Mouse (Mus musculus) thymus, adult 2 months (tissue): ENCODE data around the gene Mypn. TPM values are rescaled to one million over a fixed set of nuclear protein-coding genes. Genes with fewer than 3 reads are reported as not detected.

Experiments used
- DNase-seq: peaks from one replicate; pipeline ENCODE4 v3.0.0; 2021
- H3K27ac ChIP-seq: fragments of 200-500 bp; 2 replicates; pipeline ENCODE4 v1.5.1; 2012; ENCODE audit warnings: low read length, control low read depth; ENCODE audit not compliant: control insufficient read depth, insufficient read depth
- H3K27me3 ChIP-seq: fragments of 200-500 bp; 2 replicates; pipeline ENCODE4 v1.6.1; 2012; ENCODE audit warnings: mild to moderate bottlenecking, low read length, moderate library complexity, mixed read lengths; ENCODE audit not compliant: control insufficient read depth, insufficient read depth
- H3K36me3 ChIP-seq: fragments of 200-500 bp; 2 replicates; pipeline ENCODE4 v1.6.1; 2012; ENCODE audit warnings: mild to moderate bottlenecking, low read length, moderate library complexity; ENCODE audit not compliant: control insufficient read depth, insufficient read depth
- H3K4me1 ChIP-seq: fragments of 200-500 bp; replicated peaks from 2 replicates; pipeline ENCODE4 v1.6.1; 2012; ENCODE audit warnings: low read length; ENCODE audit not compliant: control insufficient read depth, insufficient read depth
- H3K4me3 ChIP-seq: fragments of 200-500 bp; 2 replicates; pipeline ENCODE4 v1.5.1; 2012; ENCODE audit warnings: mild to moderate bottlenecking, low read length, control low read depth, moderate library complexity; ENCODE audit not compliant: control insufficient read depth, insufficient read depth
- CTCF ChIP-seq: fragments of 200-500 bp; IDR thresholded peaks from 2 replicates; pipeline ENCODE4 v1.5.1; 2012; ENCODE audit warnings: mild to moderate bottlenecking, control low read depth, low read length, moderate library complexity, borderline replicate concordance; ENCODE audit not compliant: control insufficient read depth, poor library complexity, insufficient read depth; ENCODE audit errors: extremely low read depth
- POLR2A ChIP-seq: fragments of 200-500 bp; IDR thresholded peaks from 2 replicates; pipeline ENCODE4 v1.6.1; 2012; ENCODE audit warnings: mild to moderate bottlenecking, low read length, control low read depth, moderate library complexity; ENCODE audit not compliant: control insufficient read depth, poor library complexity, insufficient read depth; ENCODE audit errors: extremely low read depth
- WGBS: fragments of 180-500 bp; shearing (Covaris S2); methylation state at CpG from one replicate; pipeline ENCODE4 v1.1.7; 2018; 5-methylcytosine and 5-hydroxymethylcytosine counted together
- polyA plus RNA-seq: library from polyadenylated mRNA; depleted of rRNA; stranded (reverse); fragments of >200 nt; gene quantifications from 2 replicates; pipeline ENCODE4 v1.2.3, GENCODE M21; 2012

The Mypn gene
- polyA plus RNA-seq, 1 experiment: 0.98 TPM

DNA sequence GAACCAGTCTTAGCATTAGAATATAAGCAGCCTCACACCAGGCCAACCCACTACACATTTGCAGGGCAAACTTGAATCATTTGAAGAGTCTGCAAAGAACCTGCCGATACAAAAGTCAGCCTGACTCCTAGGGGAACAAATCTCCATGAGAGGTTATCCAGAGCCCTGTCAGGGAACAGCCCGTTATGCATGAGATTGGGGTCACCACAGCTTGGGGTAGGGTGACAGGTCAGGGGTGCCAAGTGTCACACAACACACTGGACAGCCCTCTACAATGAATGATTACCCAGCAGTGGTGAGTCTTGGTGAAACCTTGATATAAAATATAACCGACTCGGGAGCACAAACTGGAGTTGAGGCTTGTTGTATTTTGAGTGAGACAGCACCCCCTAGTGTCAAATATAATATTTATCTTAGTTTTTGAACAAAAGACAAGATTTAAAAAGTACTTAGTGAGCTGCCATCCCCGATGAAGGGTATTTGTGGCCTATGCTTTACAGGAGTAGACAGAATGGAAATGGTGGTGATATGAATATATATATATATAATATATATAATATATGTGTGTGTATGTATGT lies 90.6 kb downstream of the Mypn start:
- H3K36me3 ChIP-seq: no peaks in the 10 kb centered on the region
- no peaks in the 10 kb centered on the region for H3K4me1 ChIP-seq
- H3K27ac ChIP-seq: no peak overlapping the region
- 41% methylated on average over 5 of the region's 5 CpGs for WGBS
- H3K4me3 ChIP-seq: no peak overlapping the region
- H3K27me3 ChIP-seq: no peaks in the 10 kb centered on the region
- no peak for DNase-seq
- TF ChIP-seq POLR2A (no peak), CTCF (no peak)

DNA sequence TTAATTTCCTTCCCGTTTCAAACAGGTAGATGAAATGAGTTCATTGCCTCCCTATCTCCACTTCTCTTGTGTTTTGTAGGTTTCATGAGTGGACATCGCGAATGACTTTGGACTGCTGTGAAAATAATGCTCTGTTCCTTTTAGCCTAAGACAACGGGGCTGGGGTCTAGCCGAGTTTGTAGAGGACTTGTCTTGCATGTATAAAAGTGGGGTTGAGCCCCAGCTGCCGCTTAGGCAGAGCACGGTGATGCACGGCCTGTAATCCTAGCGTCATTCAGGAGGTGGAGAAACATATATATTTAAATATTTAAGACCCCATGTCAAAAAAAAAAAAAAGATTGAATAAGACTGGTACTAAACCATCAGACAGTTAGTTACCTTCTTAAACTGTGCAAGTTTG lies 103.1 kb downstream of the Mypn start:
- no peak for DNase-seq
- TF ChIP-seq POLR2A (no peak), CTCF (no peak)
- H3K4me3 ChIP-seq: peak overlapping the region; percentile 46
- 26% methylated on average over 9 of the region's 9 CpGs for WGBS
- peaks cover 11% of the 10 kb centered on the region for H3K4me1 ChIP-seq
- H3K27me3 ChIP-seq: peaks cover 3% of the 10 kb centered on the region; the same call in 1 of the 2 replicates
- no peak overlapping the region for H3K27ac ChIP-seq
- no peaks in the 10 kb centered on the region for H3K36me3 ChIP-seq

DNA sequence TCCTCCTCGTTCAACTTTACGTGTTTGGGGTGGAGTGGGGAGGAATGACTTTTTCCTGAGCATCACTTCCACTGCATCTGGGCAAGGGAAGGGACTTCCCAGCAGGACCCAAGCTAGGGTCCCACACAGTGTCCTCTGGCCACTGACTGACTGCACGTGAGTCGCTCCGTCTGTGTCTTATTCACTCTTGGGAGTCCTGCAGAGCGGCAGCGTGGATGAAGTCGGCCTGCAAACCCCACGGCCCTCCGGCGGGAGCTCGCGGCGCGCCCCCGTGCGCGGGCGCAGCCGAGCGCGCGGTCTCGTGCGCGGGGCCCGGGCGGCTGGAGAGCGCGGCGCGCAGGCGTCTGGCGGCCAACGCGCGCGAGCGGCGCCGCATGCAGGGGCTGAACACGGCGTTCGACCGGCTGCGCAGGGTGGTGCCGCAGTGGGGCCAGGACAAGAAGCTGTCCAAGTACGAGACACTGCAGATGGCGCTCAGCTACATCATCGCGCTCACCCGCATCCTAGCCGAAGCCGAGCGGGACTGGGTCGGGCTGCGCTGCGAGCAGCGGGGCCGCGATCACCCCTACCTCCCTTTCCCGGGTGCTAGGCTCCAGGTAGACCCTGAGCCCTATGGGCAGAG lies 103.7 kb downstream of the Mypn start:
- Histone ChIP-seq H3K4me1 (peaks cover 11% of the 10 kb centered on the region), H3K27me3 (peaks cover 3% of the 10 kb centered on the region; the same call in 1 of the 2 replicates), H3K4me3 (peak overlapping the region; percentile 46), H3K27ac (no peak overlapping the region), H3K36me3 (no peaks in the 10 kb centered on the region)
- TF ChIP-seq CTCF: no peak
- DNase-seq: no peak
- WGBS: 2% methylated on average over 62 of the region's 62 CpGs

DNA sequence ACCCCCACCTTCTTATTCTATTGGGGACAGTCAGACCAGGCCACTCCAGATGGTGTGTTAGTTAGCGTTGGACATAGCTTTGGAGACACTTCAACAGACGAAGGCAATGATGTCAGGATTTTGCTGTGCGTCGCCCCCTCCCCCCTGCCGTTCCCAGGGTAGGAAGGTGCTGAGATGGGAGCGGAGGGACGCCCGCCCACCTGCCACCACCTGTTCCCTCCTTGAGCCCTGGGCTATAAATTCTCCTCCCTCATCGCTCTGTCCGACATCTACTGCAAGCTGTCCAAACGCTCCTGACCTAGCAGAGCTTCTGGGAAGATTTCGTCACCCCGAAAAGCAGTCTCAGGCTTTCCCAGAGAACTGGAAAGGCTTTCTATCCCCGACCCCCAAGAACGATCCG lies 104.2 kb downstream of the Mypn start, which contains the start of gene Atoh7:
TSS of gene Atoh7 (plus strand) at position 131 of the 400 bp plus-strand sequence.
- peak within 1 kb of the TSS; percentile 46 for H3K4me3 ChIP-seq
- H3K4me1 ChIP-seq: peaks cover 11% of the 10 kb centered on the region
- peaks cover 3% of the 10 kb centered on the region; the same call in 1 of the 2 replicates for H3K27me3 ChIP-seq
- H3K36me3 ChIP-seq: no peaks in the 10 kb centered on the region
- no peak for TF ChIP-seq POLR2A
- no peak for DNase-seq
- WGBS: 69% methylated on average over 16 of the region's 16 CpGs
- H3K27ac ChIP-seq: no peak within 1 kb of the TSS

DNA sequence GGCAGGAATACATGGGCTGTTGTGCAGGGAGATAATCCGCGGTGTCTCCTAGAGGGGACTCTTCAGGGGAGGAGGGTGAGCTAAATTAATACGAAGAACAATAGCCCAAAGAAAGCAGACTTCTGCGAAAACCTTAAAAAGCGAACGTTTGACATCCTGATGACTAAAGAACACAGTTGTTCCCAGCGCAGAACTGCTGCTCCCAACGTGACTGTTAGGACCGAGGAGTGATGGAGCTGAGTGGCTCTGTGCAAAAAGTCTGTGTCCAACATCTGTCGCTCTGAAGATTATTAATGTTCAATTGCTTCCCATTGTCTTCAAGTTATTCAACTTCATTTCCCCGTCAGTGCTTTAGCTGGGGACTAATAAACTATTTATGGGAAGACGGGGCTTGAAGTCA lies 105.6 kb downstream of the Mypn start:
- Histone ChIP-seq H3K27ac (no peak overlapping the region), H3K27me3 (peaks cover 3% of the 10 kb centered on the region; the same call in 1 of the 2 replicates), H3K36me3 (no peaks in the 10 kb centered on the region), H3K4me3 (no peak overlapping the region), H3K4me1 (peaks cover 11% of the 10 kb centered on the region)
- no peak for DNase-seq
- TF ChIP-seq CTCF: no peak
- no peak for TF ChIP-seq POLR2A
- WGBS: 88% methylated on average over 12 of the region's 12 CpGs

DNA sequence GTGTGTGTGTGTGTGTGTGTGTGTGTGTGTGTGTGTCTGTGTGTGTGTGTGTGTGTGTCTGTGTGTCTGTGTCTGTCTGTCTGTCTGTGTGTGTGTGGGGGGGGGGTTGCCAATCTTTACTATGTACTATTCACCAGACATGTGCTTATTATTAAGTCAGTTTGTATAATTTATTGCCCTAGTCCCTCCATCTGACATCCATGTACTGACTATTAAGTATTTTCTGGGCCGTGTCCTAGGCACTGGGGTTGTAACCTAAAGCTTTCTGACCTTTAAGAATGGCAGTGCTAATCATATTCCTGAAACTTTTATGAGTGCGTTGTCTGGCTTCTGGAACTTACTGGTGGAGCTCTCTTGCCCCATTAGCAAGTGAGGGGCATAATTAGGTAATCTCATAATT lies 107.0 kb downstream of the Mypn start:
- TF ChIP-seq POLR2A (no peak), CTCF (no peak)
- Histone ChIP-seq H3K27ac (no peak overlapping the region), H3K27me3 (peaks cover 3% of the 10 kb centered on the region; the same call in 1 of the 2 replicates), H3K4me3 (no peak overlapping the region), H3K4me1 (peaks cover 20% of the 10 kb centered on the region), H3K36me3 (no peaks in the 10 kb centered on the region)
- DNase-seq: no peak
- 99% methylated on average over 2 of the region's 2 CpGs for WGBS
